Comparison of ENCODE assay signal across 8 mouse cellular contexts in genomic region chr1:59609458-59609857, GRCm38 (mm10).
DNase-seq lines count a peak whose midpoint lies in the region; ATAC-seq and TF ChIP-seq lines count a peak whose summit lies in the region.

No protein-coding gene starts in this region.

- H3K9ac ChIP-seq in heart, adult 2 months (ENCODE audit: low read depth, low read length): no peak overlapping the region
- H3K9ac ChIP-seq in lung, embryonic 15.5 days: no peak overlapping the region
- no peak overlapping the region for H3K9ac ChIP-seq in liver, embryonic 14.5 days (replicated peaks)
- no peak overlapping the region for H3K9ac ChIP-seq in midbrain, embryonic 14.5 days (replicated peaks; ENCODE audit: low read length)

- H3K4me1 ChIP-seq in heart, adult 2 months (ENCODE audit: control insufficient read depth, insufficient read depth, low read length): no peaks in the 10 kb centered on the region
- peaks cover 8% of the 10 kb centered on the region; the same call in 1 of the 2 replicates for H3K4me1 ChIP-seq in lung, embryonic 15.5 days
- no peaks in the 10 kb centered on the region for H3K4me1 ChIP-seq in liver, embryonic 14.5 days (replicated peaks; ENCODE audit: control insufficient read depth in 2 of 2, insufficient read depth in 2 of 2, low read length in 1 of 2)
- no peaks in the 10 kb centered on the region for H3K4me1 ChIP-seq in midbrain, embryonic 14.5 days (ENCODE audit: control insufficient read depth, insufficient read depth, low read length)

- no peak for TF ChIP-seq EP300 in heart, adult 2 months (IDR thresholded peaks at IDR 0.05; ENCODE audit: insufficient read depth, low read depth, low read length)
- no peak for TF ChIP-seq EP300 in liver, embryonic 14.5 days (IDR thresholded peaks at IDR 0.05; ENCODE audit: low read depth)

- H3K36me3 ChIP-seq in heart, adult 2 months (ENCODE audit: control insufficient read depth, insufficient read depth, low read length): no peaks in the 10 kb centered on the region
- no peaks in the 10 kb centered on the region for H3K36me3 ChIP-seq in lung, embryonic 15.5 days
- H3K36me3 ChIP-seq in liver, embryonic 14.5 days (replicated peaks; ENCODE audit: control insufficient read depth, insufficient read depth, low read depth): no peaks in the 10 kb centered on the region
- H3K36me3 ChIP-seq in midbrain, embryonic 14.5 days (ENCODE audit: control insufficient read depth, insufficient read depth, low read length): no peaks in the 10 kb centered on the region

- TF ChIP-seq CTCF in heart, adult 2 months (IDR thresholded peaks at IDR 0.05): peak; percentile 51
- peak; percentile 63 for TF ChIP-seq CTCF in liver, embryonic 14.5 days (IDR thresholded peaks at IDR 0.05; ENCODE audit: low read depth)

- H3K4me3 ChIP-seq in heart, adult 2 months: no peak overlapping the region
- no peak overlapping the region for H3K4me3 ChIP-seq in lung, embryonic 15.5 days
- H3K4me3 ChIP-seq in liver, embryonic 14.5 days (ENCODE audit: insufficient read depth in 1 of 2, low read depth in 2 of 2, low read length in 2 of 2): no peak overlapping the region
- no peak overlapping the region for H3K4me3 ChIP-seq in midbrain, embryonic 14.5 days (replicated peaks; ENCODE audit: low read depth, low read length)

- no peak for ATAC-seq in lung, embryonic 15.5 days (ENCODE audit: borderline replicate concordance, extremely low read depth, low FRiP score, low TSS enrichment)
- no peak for ATAC-seq in liver, embryonic 14.5 days (ENCODE audit: insufficient read depth)
- no peak for ATAC-seq in midbrain, embryonic 14.5 days (ENCODE audit: low FRiP score, low TSS enrichment)

- H3K27ac ChIP-seq in heart, adult 2 months: 0 out of 2 replicates have a peak overlapping the region, but pooled peaks have one; percentile 15
- peak overlapping the region; percentile 11; the same call in 1 of the 2 replicates for H3K27ac ChIP-seq in lung, embryonic 15.5 days
- H3K27ac ChIP-seq in liver, embryonic 14.5 days: no peak overlapping the region
- no peak overlapping the region for H3K27ac ChIP-seq in midbrain, embryonic 14.5 days (replicated peaks; ENCODE audit: low read depth, low read length)

- intact Hi-C loops in heart, adult 2 months (cut with DNase I): no loop called here

- H3K4me2 ChIP-seq in lung, embryonic 15.5 days: no peak overlapping the region
- H3K4me2 ChIP-seq in liver, embryonic 14.5 days (ENCODE audit: low read depth): no peak overlapping the region
- H3K4me2 ChIP-seq in midbrain, embryonic 14.5 days (ENCODE audit: low read length): no peak overlapping the region

- WGBS in heart, adult 2 months: 77% methylated on average over 4 of the region's 4 CpGs
- WGBS in lung, embryonic 15.5 days: 82% methylated on average over 4 of the region's 4 CpGs
- 69% methylated on average over 4 of the region's 4 CpGs for WGBS in liver, embryonic 14.5 days (ENCODE audit: insufficient replicate concordance)
- 86% methylated on average over 4 of the region's 4 CpGs for WGBS in midbrain, embryonic 14.5 days

- no peak for DNase-seq in heart, adult 2 months
- DNase-seq in heart, adult 8-10 months (ENCODE audit: low spot score): no peak
- no peak for DNase-seq in lung, postnatal 4 days
- peak; percentile 40 for DNase-seq in NIH3T3 (ENCODE audit: low read depth)
- no peak for DNase-seq in liver, embryonic 14.5 days (ENCODE audit: low read depth in 3 of 3, low spot score in 3 of 3)
- DNase-seq in layer of hippocampus, postnatal 10 days (ENCODE audit: low spot score in 2 of 2): no peak
- DNase-seq in midbrain, embryonic 14.5 days: no peak

- H3K27me3 ChIP-seq in heart, adult 2 months (ENCODE audit: control insufficient read depth, insufficient read depth, low read length): no peaks in the 10 kb centered on the region
- H3K27me3 ChIP-seq in lung, embryonic 15.5 days: no peaks in the 10 kb centered on the region
- H3K27me3 ChIP-seq in liver, embryonic 14.5 days (ENCODE audit: control insufficient read depth, insufficient read depth, low read length): no peaks in the 10 kb centered on the region
- H3K27me3 ChIP-seq in midbrain, embryonic 14.5 days (ENCODE audit: control insufficient read depth, insufficient read depth, low read length): no peaks in the 10 kb centered on the region

- H3K79me2 ChIP-seq in heart, adult 2 months (replicated peaks; ENCODE audit: control insufficient read depth, insufficient read depth, low read length): no peaks in the 10 kb centered on the region

- H3K9me3 ChIP-seq in lung, embryonic 15.5 days: no peaks in the 10 kb centered on the region
- H3K9me3 ChIP-seq in liver, embryonic 14.5 days (ENCODE audit: control insufficient read depth, low read length): no peaks in the 10 kb centered on the region
- H3K9me3 ChIP-seq in midbrain, embryonic 14.5 days (ENCODE audit: control insufficient read depth, low read length): no peaks in the 10 kb centered on the region

- no peak for TF ChIP-seq POLR2A in heart, adult 2 months (IDR thresholded peaks at IDR 0.05; ENCODE audit: insufficient read depth, low read depth, low read length)

Comparison
In these comparisons a context has a peak if more than half of its experiments do, and no peak if none do; other contexts are left out.
1. H3K27ac ChIP-seq: peak in heart, adult 2 months (single experiment) and lung, embryonic 15.5 days (single experiment); none in liver, embryonic 14.5 days (single experiment) and midbrain, embryonic 14.5 days (single experiment).